Mouse (Mus musculus) layer of hippocampus, postnatal 10 days (tissue): ENCODE data around the gene Tmem268. TPM values are rescaled to one million over a fixed set of nuclear protein-coding genes. Genes with fewer than 3 reads are reported as not detected.

ENCODE experiments used
- DNase-seq, 2 experiments: peaks; one replicate each; pipeline ENCODE4 v3.0.0; 2021; ENCODE audit warnings: low spot score in 2 of 2
- long read RNA-seq: library from polyadenylated mRNA; stranded (forward); transcript quantifications from one replicate; pipeline ENCODE4 v2.0.0, GENCODE M21; 2023
- total RNA-seq, 2 experiments: library from RNA; stranded (reverse); gene quantifications; 2 replicates each; pipeline ENCODE4 v1.2.3; 2021

Tmem268 gene
- total RNA-seq = 1 to 10 TPM; 6.8 to 7.0 TPM
- long read RNA-seq, partial matches to known transcripts = 1 of 7 reads
- long read RNA-seq, other reads (novel, unspliced or antisense) = 3 of 7 reads

DNA sequence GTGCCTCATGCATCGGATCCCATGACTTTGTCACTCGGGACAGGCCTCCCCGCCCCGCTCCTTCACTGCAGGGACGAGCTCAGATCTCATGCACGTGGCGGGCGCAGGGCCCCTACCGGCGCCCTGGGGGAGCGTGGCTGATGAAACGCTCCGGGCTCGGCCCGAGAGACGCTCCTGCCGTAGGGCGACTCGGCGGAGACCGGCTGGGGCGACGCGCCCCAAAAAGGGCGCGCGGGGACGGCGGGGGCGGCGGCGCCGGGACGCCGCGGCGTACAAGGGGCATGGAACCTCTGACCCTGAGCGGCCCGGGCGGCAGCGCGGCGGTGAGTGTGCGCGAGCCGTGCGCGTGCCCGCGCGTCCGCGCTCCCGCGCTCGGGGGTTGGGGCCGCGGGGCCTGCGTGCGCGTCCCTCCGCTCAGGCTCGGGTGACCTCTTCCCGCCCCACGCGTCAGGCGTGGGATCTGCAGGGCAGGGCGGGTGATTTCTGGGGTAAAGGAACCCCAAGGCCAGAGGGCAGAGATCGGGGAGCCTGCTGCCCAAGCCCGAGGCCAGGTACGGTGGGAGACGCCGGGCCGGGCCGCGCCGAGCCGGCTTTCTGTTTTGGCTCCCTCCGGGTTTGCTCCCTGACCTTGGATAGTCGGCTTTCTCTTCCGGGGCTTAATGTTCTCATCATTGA, at the start of gene Tmem268:
Tmem268 (plus strand) TSS at position 375 of the 675 bp plus-strand sequence.
- DNase-seq = peak; percentile 69 to 80

DNA sequence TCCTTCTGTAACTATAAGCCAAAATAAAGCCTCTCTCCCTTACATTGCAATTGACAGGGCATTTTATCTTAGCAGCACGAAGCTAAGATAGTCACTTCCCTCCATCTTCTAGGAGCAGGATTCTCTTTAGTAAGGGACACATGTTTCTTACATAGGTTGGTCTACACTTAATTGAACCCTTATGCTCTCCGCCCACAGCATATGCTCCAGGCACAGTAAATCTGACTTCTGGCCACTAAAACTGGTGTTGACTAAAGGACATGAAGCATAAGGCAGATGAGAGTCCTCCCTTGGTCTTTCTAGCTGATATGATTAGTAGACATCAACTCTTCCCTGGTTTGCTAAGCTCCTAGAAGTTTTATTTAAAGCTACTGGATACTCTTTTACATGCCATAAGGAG, 45.7 kb upstream of the Tmem268 start:
- no peak for DNase-seq

DNA sequence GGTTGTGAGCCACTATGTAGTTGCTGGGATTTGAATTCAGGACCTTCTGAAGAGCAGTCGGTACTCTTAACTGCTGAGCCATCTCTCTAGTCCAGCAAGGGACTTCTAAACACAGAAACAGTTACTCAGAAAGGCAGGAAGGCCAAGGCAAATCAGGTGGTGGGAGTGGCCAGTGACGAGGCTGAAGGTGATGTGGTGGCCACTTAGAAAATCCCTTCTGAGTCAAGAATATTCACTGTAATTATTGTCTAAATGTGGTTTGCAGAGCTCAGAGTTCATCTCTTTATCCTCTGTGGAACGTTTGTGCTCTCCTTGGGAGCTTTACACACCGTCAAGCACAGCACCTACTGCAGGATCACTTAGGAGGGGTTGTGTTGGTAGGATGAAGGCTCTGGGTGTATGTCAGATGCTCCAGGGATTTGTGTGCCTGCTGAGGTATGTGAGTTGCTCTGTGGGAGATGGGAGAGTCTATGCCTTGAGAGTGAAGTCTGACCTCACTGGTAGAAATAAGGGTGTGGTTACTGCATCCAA, 44.1 kb upstream of the Tmem268 start:
- no peak for DNase-seq

DNA sequence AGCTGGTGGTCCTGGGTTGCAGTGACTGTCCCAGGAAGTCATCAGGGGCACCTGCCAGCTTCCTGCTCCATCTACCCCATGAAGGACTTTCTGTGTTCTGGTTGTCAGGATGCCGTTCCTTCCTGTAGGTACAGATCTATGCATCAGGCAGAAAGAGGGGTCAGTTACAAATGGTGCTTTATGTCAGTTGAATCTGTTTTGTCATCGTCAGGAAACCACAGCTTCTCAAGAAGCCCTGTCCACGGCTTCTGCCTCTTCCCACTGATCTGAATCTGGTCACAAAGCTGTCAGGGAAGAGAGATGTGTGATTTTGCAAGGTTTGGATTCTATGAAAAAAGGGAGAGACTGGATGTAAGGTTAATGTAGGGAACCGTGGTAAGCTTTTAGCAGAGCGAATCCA, 43.6 kb upstream of the Tmem268 start:
- DNase-seq = no peak

DNA sequence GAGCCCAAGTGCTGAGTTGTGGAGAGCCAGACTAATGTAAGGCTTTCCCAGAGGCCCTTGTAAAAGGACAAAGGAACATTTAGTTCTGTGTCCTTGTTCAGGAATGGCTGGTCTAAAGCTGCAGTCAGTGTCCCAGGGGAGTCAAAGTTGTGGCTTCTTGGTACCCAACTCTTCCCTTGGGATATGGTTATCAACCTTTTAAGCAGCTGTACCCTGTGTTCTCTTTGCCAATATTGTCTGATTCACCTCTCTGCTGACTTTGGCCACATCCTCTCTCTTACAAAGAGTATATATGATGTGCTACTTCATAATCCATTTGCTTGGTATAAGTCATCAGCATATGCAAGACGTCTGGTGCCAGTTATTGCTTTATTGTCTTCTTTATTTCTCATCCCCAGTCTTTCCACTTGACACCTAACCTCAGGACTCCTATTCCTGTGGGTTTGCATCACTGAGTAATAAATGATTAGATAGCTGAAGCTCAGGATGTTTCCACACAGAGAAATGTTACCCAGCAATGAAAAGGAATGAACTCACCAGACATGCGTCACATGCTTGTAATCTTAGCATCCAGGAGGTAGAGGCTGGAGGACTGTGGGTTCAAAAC, 36.7 kb upstream of the Tmem268 start:
- no peak for DNase-seq

DNA sequence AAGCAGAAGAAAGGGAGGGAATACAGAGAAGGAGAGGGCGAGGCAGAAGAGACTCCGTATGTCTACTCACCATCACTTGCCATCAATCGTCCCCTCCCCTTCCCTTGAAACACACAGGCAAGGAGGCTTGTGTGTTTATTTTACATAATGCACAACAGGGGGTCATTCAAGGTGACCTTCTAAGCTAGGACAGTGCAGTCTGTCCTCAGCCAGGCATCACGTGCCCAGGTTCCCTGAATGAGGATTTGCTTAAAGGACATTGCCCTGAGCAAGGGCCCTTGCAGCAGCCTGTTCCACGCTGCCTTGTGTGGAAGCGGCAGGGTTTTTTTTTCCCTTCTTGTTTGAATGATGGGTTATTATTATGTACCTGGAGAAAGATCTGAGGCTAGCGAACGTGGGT, 33.1 kb upstream of the Tmem268 start:
- DNase-seq = no peak

DNA sequence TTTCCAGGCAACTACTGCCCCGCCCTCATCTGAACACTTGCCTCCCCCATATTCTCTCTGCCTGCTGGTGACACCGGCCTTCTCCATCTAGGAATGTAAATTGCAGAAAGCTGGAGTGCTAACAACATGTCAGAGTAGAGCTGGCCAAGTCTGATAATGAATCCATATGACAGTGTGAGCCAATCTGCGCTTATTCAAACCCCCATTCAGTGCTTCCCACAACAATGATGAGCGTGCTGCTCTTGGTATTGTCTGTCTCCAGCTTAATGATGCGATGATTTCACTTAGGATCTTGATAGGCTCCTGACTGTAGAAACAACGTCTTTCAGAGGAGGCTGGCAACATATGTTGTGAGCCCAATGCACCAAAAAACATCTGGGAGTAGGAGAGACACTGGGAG, 29.6 kb upstream of the Tmem268 start:
- peak; percentile 49 to 52 for DNase-seq

DNA sequence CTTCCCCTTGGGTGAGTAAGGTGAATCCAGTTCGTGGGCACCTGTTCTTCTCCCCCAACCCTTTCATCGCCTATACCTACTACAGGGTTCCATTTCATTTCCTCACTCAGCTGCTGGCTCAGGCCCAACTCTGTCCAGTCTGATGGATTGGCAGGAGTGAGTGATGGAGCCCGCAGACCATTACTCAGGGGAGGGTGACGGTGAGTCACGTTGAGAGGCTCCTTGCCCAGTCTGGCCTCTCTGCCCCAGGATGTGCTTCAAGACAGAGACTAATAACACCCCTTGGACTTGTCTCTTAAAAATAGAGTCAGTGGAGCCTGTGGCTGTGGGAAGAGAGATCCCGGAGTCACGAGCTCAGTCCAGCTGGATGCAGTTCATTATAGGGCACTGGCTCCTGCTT, 28.2 kb upstream of the Tmem268 start:
- no peak for DNase-seq

DNA sequence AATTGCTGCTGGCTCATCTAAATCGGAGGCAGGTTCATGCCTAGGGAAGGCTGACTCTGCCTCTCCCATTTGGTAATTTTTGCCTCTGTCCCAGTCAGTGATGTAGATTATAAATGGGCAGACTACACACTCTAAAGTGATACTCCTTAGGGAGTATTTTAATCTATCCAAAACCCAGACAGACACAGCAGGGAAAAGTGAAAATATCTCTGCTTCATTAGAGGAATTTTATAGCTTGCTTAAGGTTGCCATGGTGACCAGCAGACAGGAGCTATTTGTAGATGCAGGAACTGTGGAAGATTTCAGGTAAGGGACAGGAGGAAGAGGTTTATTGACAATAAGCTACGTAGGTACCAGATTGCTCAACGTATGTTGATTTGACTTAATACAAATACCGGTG, 21.0 kb upstream of the Tmem268 start:
- no peak for DNase-seq

DNA sequence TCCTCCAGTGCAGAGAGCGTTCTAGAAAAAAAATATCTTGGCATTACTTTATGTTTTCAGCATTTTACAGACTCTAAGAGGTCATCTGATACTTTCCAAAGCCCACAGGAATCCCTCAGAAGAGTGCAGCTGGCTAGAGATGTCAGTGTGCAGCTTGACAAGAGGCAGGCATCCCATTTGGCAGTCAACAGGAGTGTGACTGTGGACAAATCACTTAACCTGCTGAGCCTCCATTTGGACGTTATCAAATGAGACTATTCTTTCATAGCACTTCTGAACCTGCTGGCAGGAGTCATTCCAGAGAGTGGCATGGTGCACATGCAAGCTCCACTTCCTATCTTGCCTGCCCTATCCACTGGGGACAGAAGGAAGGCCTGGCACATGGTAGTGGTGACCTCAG, 16.4 kb upstream of the Tmem268 start:
- no peak for DNase-seq

DNA sequence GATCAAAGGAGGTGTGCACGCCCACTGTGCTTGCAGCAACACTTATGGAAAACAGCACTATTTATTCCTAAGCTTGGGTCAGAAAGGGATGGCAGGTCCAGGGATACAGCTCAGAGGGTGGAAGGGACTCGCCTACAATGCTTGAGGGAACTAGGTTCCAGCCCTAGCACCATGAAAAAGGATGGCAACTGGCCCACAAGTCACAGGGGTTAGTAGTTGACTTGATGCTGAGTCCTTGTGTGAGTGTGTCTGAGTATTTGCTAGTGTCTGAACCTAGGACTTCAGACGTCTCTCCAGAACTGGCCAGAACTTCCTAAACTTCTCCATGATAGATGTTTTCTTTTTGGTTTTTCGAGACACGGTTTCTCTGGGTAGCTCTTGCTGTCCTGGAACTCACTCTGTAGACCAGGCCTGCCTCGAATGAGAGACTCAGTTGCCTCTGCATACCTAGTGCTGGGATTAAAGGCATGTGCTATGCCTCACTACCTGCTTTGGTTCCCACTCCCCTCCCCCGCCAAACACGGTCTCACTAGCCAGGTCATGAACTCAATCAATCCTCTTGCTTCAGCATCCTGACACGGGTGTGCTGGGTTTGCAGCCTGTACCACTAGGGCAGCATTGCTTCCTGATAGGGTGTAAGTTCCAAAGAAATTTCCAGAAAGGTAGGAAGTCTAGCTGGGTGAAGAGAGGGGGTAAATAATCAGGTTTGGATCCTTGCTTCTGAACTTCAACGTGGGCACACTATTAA, 14.7 kb upstream of the Tmem268 start:
- peak; percentile 41 to 53 for DNase-seq

DNA sequence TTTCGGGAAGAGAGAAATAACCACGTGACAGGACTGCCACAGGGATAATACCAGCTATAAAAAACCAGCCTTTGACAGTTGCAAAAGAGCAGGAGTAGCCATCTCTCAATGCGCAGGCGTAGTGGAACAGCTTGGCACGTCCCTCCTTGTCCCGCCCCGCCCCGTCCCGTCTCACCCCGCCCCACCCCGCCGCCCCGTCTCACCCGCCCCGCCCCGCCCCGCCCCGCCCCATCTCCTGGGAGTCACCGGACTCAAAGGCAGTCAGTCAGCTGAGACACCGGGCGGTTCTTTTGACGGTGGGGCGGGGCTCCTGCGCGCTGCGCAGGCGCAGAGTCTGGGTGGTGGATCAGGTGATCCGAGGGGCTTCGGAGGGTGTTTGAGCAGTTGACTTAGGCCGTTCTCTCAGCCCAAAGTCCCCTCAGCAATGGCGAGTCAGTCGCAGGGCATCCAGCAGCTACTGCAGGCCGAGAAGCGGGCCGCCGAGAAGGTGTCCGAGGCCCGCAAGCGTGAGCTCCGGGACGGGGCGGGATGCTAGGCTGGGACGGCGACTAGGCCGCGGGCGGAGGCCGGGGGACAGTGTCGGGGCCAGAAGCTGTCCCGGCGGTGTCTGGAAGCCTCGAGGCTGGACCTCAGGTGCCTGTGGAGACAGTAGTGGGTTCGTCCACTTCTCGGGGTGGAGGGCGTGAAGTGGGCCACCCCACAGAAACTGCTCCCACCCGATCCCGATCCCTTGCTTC, 13.9 kb upstream of the Tmem268 start, which contains the start of gene Atp6v1g1:
Atp6v1g1 (plus strand) TSS at position 279 of the 737 bp plus-strand sequence.
- peak; percentile 91 to 95 for DNase-seq

DNA sequence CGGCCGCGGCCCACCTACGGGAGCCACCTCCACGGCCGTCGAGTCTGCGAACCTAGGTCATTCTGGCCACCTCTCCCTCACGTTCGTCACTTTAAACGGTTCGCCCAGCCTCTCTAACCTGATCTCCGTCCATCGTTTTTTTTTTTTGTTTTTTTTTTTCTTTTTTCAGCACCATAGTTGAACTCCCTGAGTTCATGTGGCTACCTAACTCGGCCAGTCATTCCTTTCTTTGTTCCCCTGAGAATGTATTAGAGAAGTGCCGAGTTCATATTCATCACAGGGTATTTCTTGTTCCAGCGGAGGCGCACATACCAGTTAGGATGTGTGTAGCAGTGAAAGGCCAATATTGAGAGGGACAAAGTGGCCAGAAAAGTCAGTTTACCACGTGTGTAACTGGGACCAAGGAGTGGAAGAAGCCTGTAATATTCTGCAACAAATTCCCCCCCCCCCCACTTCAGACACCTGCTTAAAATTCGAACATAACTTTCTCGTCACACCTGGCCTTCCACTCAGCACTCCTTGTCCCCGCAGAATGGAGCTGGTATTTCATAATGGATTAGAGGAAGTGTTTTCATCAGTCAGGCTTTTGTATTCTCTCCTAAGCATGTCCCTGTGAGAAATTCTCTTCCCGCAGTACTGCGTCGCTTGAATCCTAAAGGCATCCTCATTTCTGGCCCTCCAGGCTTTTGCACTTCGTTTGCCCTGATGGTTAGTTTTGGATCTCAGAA, 13.2 kb upstream of the Tmem268 start:
- no peak for DNase-seq

DNA sequence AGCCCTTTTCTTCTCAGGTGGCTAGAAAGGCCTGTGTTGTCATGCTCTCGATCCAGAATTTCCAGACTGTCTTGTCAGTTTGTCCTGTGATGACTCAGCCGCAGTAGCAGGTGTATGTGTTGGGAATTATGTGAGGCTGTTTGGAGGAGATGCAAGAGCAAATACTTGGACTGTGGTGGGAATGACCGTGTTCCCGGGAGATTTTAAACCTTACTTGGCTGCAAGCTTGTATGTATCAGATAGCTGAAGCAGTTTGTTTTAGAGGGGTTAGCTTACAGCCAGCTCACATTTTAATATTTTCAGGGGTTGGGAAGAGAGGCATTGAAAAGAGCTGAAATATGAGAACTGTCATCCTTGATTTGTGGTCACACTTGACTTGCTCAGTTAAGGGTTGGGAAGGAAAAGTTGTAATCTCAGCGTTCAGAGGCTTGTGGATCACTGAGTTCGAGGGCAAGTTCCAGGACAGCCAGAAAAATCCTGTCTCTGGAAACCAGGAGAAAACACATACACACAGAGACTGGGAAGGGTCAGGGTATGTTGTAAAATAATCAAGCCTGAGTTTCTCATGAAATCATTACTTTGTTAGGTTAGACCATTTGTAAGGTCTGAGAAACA, 12.0 kb upstream of the Tmem268 start:
- DNase-seq = no peak

DNA sequence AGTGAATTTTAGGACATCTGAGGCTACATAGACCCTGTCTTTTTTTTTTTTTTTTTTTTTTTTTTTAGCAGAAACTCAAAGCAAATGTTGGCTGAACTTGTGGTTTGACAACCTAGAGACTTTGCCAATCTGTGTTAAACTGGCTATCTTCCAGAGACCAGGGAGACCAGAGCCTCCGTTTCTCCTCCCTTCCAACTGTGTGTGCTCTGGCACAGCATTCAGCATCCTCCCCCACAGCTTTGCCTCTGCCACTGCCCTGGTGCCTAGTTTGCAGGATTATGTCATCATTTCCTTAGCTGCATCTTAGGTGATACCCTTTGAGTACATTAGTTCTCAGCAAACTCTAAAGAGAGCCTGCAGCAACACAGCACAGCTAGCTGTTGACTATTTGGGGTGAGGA, 10.8 kb upstream of the Tmem268 start:
- DNase-seq = no peak

DNA sequence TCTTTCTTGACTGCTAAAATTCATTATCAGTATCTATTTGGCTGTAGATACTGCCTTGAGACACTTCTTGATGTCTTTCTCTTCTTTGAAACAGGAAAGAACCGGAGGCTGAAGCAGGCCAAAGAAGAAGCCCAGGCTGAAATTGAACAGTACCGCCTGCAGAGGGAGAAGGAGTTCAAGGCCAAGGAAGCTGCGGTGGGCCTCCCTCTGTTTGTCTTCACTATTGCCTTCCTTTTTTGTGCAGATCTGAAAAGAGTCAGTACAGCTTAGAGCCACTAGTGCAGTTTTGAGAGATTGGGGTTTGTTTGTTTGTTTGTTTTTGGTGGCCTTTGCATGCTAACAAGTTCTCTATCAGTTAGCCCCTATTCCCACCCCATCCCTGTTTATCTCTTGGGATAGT, 10.1 kb upstream of the Tmem268 start:
- DNase-seq = no peak

DNA sequence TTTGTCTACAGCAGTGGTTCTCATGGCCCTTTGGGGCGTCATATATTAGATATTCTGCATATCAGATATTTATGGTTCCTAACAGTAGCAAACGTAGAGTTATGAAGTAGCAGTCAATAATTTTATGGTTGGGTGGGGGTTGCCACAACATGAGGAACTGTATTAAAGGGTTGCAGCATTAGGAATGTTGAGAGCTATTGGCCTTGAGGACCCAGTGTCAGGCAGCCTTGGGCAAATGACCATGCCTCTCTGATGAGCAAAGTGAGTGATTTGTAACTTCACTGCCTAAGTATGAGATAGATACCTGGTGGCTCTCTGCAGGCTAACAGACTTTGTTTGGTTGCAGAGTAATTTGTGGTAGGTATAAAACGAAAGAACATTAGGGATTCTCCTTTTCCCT, 7.7 kb upstream of the Tmem268 start:
- DNase-seq = no peak

DNA sequence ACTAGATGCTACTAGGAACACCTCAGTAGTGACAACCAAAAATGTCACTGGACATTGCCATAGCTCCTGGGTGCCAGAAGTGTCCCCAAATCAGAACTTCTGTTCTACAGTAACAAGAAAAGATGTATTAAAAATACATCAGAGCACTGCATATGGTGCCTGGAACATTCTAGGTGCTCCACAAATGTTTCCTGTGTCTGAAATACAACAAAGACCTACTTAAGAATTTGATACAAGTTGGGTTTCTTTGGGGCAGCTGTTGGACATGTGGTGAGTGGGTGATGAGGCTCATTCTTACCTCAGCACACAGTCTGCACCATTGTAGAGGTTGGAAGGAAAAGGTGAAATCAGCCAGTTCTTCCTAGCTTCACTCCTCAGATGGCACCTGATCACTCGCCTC, 5.7 kb upstream of the Tmem268 start:
- no peak for DNase-seq

DNA sequence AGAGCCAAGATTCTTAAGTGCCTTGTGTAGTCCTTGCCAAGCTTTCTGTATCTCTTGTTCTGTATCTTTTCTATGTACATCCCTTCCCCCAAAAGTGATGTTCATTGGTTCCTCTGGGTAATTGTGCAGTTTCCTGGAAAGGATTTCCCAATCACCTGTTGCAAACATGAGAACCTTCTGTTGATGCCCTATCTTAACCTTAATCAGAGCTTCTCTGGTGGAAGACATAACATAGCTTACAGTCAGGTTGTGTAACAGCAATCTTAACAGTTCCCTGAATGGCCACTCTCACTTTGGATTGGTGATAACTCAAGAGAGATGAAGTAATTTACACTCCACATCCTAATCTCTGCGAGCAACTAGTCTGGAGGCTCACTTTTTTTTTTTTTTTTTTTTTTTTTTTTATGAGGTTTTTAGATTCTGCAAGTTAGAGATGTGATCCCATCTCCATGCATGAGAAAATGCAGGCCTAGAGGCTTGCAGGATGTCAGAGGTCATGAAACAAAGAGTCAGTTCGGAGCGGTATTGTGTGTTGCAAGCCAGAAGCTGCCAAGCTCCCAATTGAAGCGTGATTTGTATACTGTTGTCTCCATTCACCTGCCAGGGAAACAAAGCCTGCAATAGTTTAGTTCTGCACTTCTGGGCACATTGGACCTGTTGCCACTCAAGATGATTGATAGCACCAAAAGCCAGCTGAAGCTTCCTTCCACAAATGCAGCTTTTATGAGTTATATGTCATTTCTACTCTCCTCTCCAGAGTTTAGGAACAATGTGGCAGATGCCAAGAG, 4.6 kb upstream of the Tmem268 start:
- no peak for DNase-seq
